Mouse (Mus musculus): Measurements from ENCODE around the gene Vtn. TPM values are rescaled to one million over a fixed set of nuclear protein-coding genes. Genes with fewer than 3 reads are reported as not detected.

Vtn gene
- polyA plus RNA-seq, 1 experiment from 2014 or later: 16.7 TPM

GRCm38 (mm10) chr11:78547718-78548460 is 49.0 kb downstream of the Vtn start:
- H3K27me3 ChIP-seq (replicated peaks; ENCODE audit: low read depth, poor library complexity, severe bottlenecking): no peaks in the 10 kb centered on the region
- H3K4me1 ChIP-seq: peaks cover 26% of the 10 kb centered on the region
- no peak overlapping the region for H3K27ac ChIP-seq (replicated peaks)
- WGBS: 89% methylated on average over 2 of the region's 2 CpGs
- DNase-seq (ENCODE audit: low spot score): no peak
- peaks cover 41% of the 10 kb centered on the region for H3K36me3 ChIP-seq (replicated peaks)
- H3K4me3 ChIP-seq: no peak overlapping the region
- 0 out of 2 replicates have a peak, but pooled peaks cover 2% of the 10 kb centered on the region for H3K9me3 ChIP-seq

- H3K9me3 ChIP-seq: peaks cover 7% of the 10 kb centered on the region; the same call in 1 of the 2 replicates
- DNase-seq (ENCODE audit: low spot score): no peak
- peaks cover 26% of the 10 kb centered on the region for H3K4me1 ChIP-seq
- peak overlapping the region; percentile 84 for H3K4me3 ChIP-seq
- peak overlapping the region; percentile 89 for H3K27ac ChIP-seq (replicated peaks)
- H3K27me3 ChIP-seq (replicated peaks; ENCODE audit: low read depth, poor library complexity, severe bottlenecking): no peaks in the 10 kb centered on the region
- 14% methylated on average over 5 of the region's 5 CpGs for WGBS
- H3K36me3 ChIP-seq (replicated peaks): peaks cover 28% of the 10 kb centered on the region
Observed at GRCm38 (mm10) chr11:78549491-78549987, 50.6 kb downstream of the Vtn start.

- H3K27ac ChIP-seq (replicated peaks): peak within 1 kb of the TSS; percentile 89
- peaks cover 19% of the 10 kb centered on the region for H3K36me3 ChIP-seq (replicated peaks)
- H3K4me3 ChIP-seq: peak within 1 kb of the TSS; percentile 84
- WGBS: under 1% methylated on average over 60 of the region's 60 CpGs
- H3K27me3 ChIP-seq (replicated peaks; ENCODE audit: low read depth, poor library complexity, severe bottlenecking): no peaks in the 10 kb centered on the region
- peaks cover 7% of the 10 kb centered on the region; the same call in 1 of the 2 replicates for H3K9me3 ChIP-seq
- DNase-seq (ENCODE audit: low spot score): peak; percentile 97
- peaks cover 26% of the 10 kb centered on the region for H3K4me1 ChIP-seq
Observed at GRCm38 (mm10) chr11:78550168-78551058, 51.5 kb downstream of the Vtn start, which contains the start of gene Tmem97. TSS of gene Tmem97 (minus strand) at chr11:78550777.

DNA sequence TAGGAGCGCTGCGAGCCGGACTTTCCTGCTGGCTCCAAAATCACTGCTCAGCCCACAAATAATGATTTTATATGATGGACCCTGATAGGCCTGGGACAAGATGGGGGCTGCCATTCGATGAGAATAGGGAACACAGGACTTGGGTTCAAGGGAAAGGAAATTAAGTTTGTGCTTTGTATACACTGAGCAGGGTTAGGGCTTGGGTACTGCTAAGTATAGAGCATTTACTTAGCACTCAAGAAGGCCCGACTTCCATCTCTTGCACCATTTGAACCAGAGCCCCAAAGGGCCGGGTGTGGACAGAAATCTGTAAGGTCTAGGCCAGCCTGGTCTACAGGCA is 52.1 kb downstream of the Vtn start:
- Histone ChIP-seq H3K27me3 (replicated peaks; ENCODE audit: low read depth, poor library complexity, severe bottlenecking) (no peaks in the 10 kb centered on the region), H3K36me3 (replicated peaks) (peaks cover 14% of the 10 kb centered on the region; the same call in 1 of the 2 replicates), H3K4me3 (peak overlapping the region; percentile 84), H3K4me1 (peaks cover 26% of the 10 kb centered on the region), H3K27ac (replicated peaks) (peak overlapping the region; percentile 89), H3K9me3 (peaks cover 7% of the 10 kb centered on the region; the same call in 1 of the 2 replicates)
- WGBS: 34% methylated on average over 6 of the region's 6 CpGs
- DNase-seq (ENCODE audit: low spot score): peak; percentile 27

Other genes with a start within 250 kb of the Vtn start
- 60.4 and 72.1 TPM in 2 replicates for gene 2610507B11Rik, start 237.3 kb upstream of the Vtn start, polyA plus RNA-seq (2016; fragmentation: Nextera tagmentation; extraction: Ambion mirVana)
- 0.48 and 0.49 TPM in 2 replicates for gene BC030499, start 208.2 kb upstream of the Vtn start, polyA plus RNA-seq (2016; fragmentation: Nextera tagmentation; extraction: Ambion mirVana)
- 65.7 and 73.1 TPM in 2 replicates for gene Spag5, start 197.6 kb upstream of the Vtn start, polyA plus RNA-seq (2016; fragmentation: Nextera tagmentation; extraction: Ambion mirVana)
- 3.0 and 3.2 TPM in 2 replicates for gene Aldoc, start 176.1 kb upstream of the Vtn start, polyA plus RNA-seq (2016; fragmentation: Nextera tagmentation; extraction: Ambion mirVana)
- gene Pigs, start 170.7 kb upstream of the Vtn start, polyA plus RNA-seq (2016; fragmentation: Nextera tagmentation; extraction: Ambion mirVana): 73.7 and 74.9 TPM in 2 replicates
- gene Unc119, start 155.6 kb upstream of the Vtn start, polyA plus RNA-seq (2016; fragmentation: Nextera tagmentation; extraction: Ambion mirVana): 67.7 and 69.1 TPM in 2 replicates
- gene Foxn1, start 112.5 kb upstream of the Vtn start, polyA plus RNA-seq (2016; fragmentation: Nextera tagmentation; extraction: Ambion mirVana): 0.21 and 0.26 TPM in 2 replicates
- gene Slc13a2, start 76.9 kb upstream of the Vtn start, polyA plus RNA-seq (2016; fragmentation: Nextera tagmentation; extraction: Ambion mirVana): not detected in 2 replicates
- gene Slc46a1, start 33.4 kb upstream of the Vtn start, polyA plus RNA-seq (2016; fragmentation: Nextera tagmentation; extraction: Ambion mirVana): 14.9 and 18.4 TPM in 2 replicates
- gene Sarm1, start 1.3 kb upstream of the Vtn start, polyA plus RNA-seq (2016; fragmentation: Nextera tagmentation; extraction: Ambion mirVana): 5.0 and 6.0 TPM in 2 replicates
- gene Sebox, start 4.4 kb downstream of the Vtn start, polyA plus RNA-seq (2016; fragmentation: Nextera tagmentation; extraction: Ambion mirVana): not detected in 2 replicates
- 75.9 and 76.0 TPM in 2 replicates for gene Tmem199, start 13.1 kb downstream of the Vtn start, polyA plus RNA-seq (2016; fragmentation: Nextera tagmentation; extraction: Ambion mirVana)
- gene Poldip2, start 13.1 kb downstream of the Vtn start, polyA plus RNA-seq (2016; fragmentation: Nextera tagmentation; extraction: Ambion mirVana): 175 and 178 TPM in 2 replicates
- 91.6 and 92.4 TPM in 2 replicates for gene Tnfaip1, start 37.2 kb downstream of the Vtn start, polyA plus RNA-seq (2016; fragmentation: Nextera tagmentation; extraction: Ambion mirVana)
- 84.2 and 95.2 TPM in 2 replicates for gene Ift20, start 37.3 kb downstream of the Vtn start, polyA plus RNA-seq (2016; fragmentation: Nextera tagmentation; extraction: Ambion mirVana)
- gene Tmem97, start 51.7 kb downstream of the Vtn start, polyA plus RNA-seq (2016; fragmentation: Nextera tagmentation; extraction: Ambion mirVana): 89.6 and 96.6 TPM in 2 replicates
- gene Nlk, start 198.3 kb downstream of the Vtn start, polyA plus RNA-seq (2016; fragmentation: Nextera tagmentation; extraction: Ambion mirVana): 15.8 and 16.4 TPM in 2 replicates

Data from embryonic facial prominence, embryonic 10.5 days (tissue).